Mouse (Mus musculus) hindbrain, embryonic 10.5 days (tissue): Measurements from ENCODE around the gene Il13ra1. TPM values are rescaled to one million over a fixed set of nuclear protein-coding genes. Genes with fewer than 3 reads are reported as not detected.

Experiments
- polyA plus RNA-seq: library from polyadenylated mRNA; unstranded; fragments of >200 nt; fragmentation: Nextera tagmentation; extraction: Ambion mirVana; gene quantifications from 2 replicates; pipeline ENCODE4 v1.2.1, GENCODE M21; 2016

Il13ra1 gene
- polyA plus RNA-seq, 1 experiment from 2014 or later = 3.1 TPM

Other genes with a start within 250 kb of the Il13ra1 start
- 18.1 and 18.2 TPM in 2 replicates for gene Dock11, start 223.3 kb upstream of the Il13ra1 start, polyA plus RNA-seq
- 10.0 and 22.6 TPM in 2 replicates for gene Zcchc12, start 83.8 kb downstream of the Il13ra1 start, polyA plus RNA-seq
- 1.0 and 1.2 TPM in 2 replicates for gene Lonrf3, start 216.2 kb downstream of the Il13ra1 start, polyA plus RNA-seq